Mouse (Mus musculus) kidney, embryonic 16.5 days (tissue): ENCODE results near the gene Tsr1. TPM values are rescaled to one million over a fixed set of nuclear protein-coding genes. Genes with fewer than 3 reads are reported as not detected.

ENCODE experiments used
- ATAC-seq: fragments of 200-750 bp; cut with Nextera tagmentation; 2 replicates; pipeline ENCODE4 v1.8.0; 2017; ENCODE audit warnings: moderate TSS enrichment; ENCODE audit not compliant: low FRiP score, low TSS enrichment
- H3K27ac ChIP-seq: fragments of 300-500 bp; sonication (generic); 2 replicates; pipeline ENCODE4 v1.5.1; 2014; ENCODE audit warnings: low read length
- H3K27me3 ChIP-seq: fragments of 300-500 bp; sonication (generic); 2 replicates; pipeline ENCODE4 v1.6.1; 2014; ENCODE audit warnings: low read length, control low read depth, mixed read lengths; ENCODE audit not compliant: insufficient read depth
- H3K36me3 ChIP-seq: fragments of 300-500 bp; sonication (generic); 2 replicates; pipeline ENCODE4 v1.6.1; 2014; ENCODE audit warnings: low read length, control low read depth, mixed read lengths; ENCODE audit not compliant: insufficient read depth
- H3K4me1 ChIP-seq: fragments of 300-500 bp; sonication (generic); 2 replicates; pipeline ENCODE4 v1.6.1; 2014; ENCODE audit warnings: low read length, control low read depth, mixed read lengths; ENCODE audit not compliant: insufficient read depth
- H3K4me2 ChIP-seq: fragments of 300-500 bp; sonication (generic); replicated peaks from 2 replicates; pipeline ENCODE4 v1.6.1; 2014; ENCODE audit warnings: low read depth, low read length
- H3K4me3 ChIP-seq: fragments of 300-500 bp; sonication (generic); 2 replicates; pipeline ENCODE4 v1.5.1; 2014; ENCODE audit warnings: mild to moderate bottlenecking, low read length
- H3K9ac ChIP-seq: fragments of 300-500 bp; sonication (generic); replicated peaks from 2 replicates; pipeline ENCODE4 v1.6.1; 2014; ENCODE audit warnings: low read length
- H3K9me3 ChIP-seq: fragments of 300-500 bp; sonication (generic); 2 replicates; pipeline ENCODE4 v1.6.1; 2016; ENCODE audit warnings: low read length, control low read depth
- WGBS: fragments of 180-500 bp; shearing (Covaris S2); extraction: QIAGEN DNeasy Blood & Tissue Kit; methylation state at CpG from one replicate; pipeline ENCODE4 v1.1.7; 2014; 5-methylcytosine and 5-hydroxymethylcytosine counted together
- polyA plus RNA-seq: library from polyadenylated mRNA; unstranded; fragments of >200 nt; fragmentation: Nextera tagmentation; extraction: Ambion mirVana; gene quantifications from 2 replicates; pipeline ENCODE4 v1.2.1, GENCODE M21; 2015

The Tsr1 gene
- polyA plus RNA-seq, 1 experiment from 2014 or later = 50.1 TPM

- Histone ChIP-seq H3K27ac (peak overlapping the region; percentile 90), H3K9me3 (no peaks in the 10 kb centered on the region), H3K36me3 (peaks cover 19% of the 10 kb centered on the region), H3K4me3 (peak overlapping the region; percentile 67), H3K27me3 (no peaks in the 10 kb centered on the region), H3K4me1 (peaks cover 27% of the 10 kb centered on the region), H3K9ac (peak overlapping the region; percentile 88), H3K4me2 (peak overlapping the region; percentile 95)
- ATAC-seq = peak; percentile 72
- WGBS = 1% methylated on average over 48 of the region's 55 CpGs
Observed at GRCm38 (mm10) chr11:74895980-74896900, 1.6 kb upstream of the Tsr1 start.

- WGBS = under 1% methylated on average over 52 of the region's 74 CpGs
- peak; percentile 75 for ATAC-seq
- peaks cover 27% of the 10 kb centered on the region for H3K4me1 ChIP-seq
- H3K27me3 ChIP-seq = no peaks in the 10 kb centered on the region
- peaks cover 27% of the 10 kb centered on the region for H3K36me3 ChIP-seq
- H3K4me2 ChIP-seq = peak within 1 kb of the TSS; percentile 95
- H3K4me3 ChIP-seq = peak within 1 kb of the TSS; percentile 67
- H3K27ac ChIP-seq = peak within 1 kb of the TSS; percentile 90
- H3K9ac ChIP-seq = peak within 1 kb of the TSS; percentile 88
- H3K9me3 ChIP-seq = no peaks in the 10 kb centered on the region
Observed at GRCm38 (mm10) chr11:74896901-74897677, 782 bp upstream of the Tsr1 start, which contains the start of gene Sgsm2. Gene Sgsm2 (minus strand): TSS chr11:74897060.

DNA sequence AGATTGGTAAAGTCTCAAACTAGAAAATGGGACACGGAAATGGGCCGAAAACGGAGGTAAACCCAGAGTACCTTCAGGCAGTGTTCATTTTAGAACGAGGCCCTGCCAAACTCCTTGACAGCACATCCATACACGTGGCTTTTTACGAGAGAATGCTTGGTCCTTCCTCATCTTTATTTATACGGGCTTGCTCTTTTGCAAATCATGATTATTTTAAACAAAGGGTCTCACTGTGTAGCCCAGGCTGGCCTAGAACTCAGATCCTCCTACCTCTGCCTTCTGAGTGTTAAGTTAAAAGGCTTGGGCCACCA, 601 bp downstream of the Tsr1 start:
- WGBS = 0% methylated on average over 7 of the region's 7 CpGs
- H3K4me2 ChIP-seq = peak overlapping the region; percentile 95
- peaks cover 39% of the 10 kb centered on the region for H3K36me3 ChIP-seq
- peaks cover 27% of the 10 kb centered on the region for H3K4me1 ChIP-seq
- H3K4me3 ChIP-seq = peak overlapping the region; percentile 67
- peak overlapping the region; percentile 88 for H3K9ac ChIP-seq
- no peaks in the 10 kb centered on the region for H3K9me3 ChIP-seq
- peak overlapping the region; percentile 90 for H3K27ac ChIP-seq
- no peak for ATAC-seq
- H3K27me3 ChIP-seq = no peaks in the 10 kb centered on the region

GRCm38 (mm10) chr11:74901555-74901954, 3.7 kb downstream of the Tsr1 start:
- WGBS = 86% methylated on average over 6 of the region's 6 CpGs
- Histone ChIP-seq H3K27me3 (no peaks in the 10 kb centered on the region), H3K27ac (no peak overlapping the region), H3K36me3 (peaks cover 61% of the 10 kb centered on the region), H3K9me3 (no peaks in the 10 kb centered on the region), H3K9ac (no peak overlapping the region), H3K4me2 (no peak overlapping the region), H3K4me3 (no peak overlapping the region), H3K4me1 (peaks cover 23% of the 10 kb centered on the region)
- no peak for ATAC-seq

DNA sequence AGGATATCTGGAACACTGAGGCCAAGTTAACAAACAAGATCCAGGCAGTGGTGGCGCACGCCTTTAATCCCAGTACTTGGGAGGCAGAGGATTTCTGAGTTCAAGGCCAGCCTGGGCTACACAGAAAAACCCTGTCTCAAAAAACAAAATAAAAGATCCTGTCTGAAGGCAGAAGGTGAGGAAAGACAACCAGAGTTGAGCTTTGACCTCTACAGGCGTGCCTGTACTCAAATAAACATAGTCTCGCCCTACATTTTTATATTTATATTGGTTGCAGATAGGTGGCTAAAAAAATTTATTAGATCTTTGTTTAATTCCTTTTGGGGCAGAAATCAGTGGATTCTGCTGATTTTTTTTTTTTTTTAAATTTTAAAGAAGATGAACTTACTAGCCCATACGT, 4.5 kb downstream of the Tsr1 start:
- Histone ChIP-seq H3K27me3 (no peaks in the 10 kb centered on the region), H3K4me2 (no peak overlapping the region), H3K27ac (no peak overlapping the region), H3K9me3 (no peaks in the 10 kb centered on the region), H3K36me3 (peaks cover 70% of the 10 kb centered on the region), H3K4me1 (peaks cover 23% of the 10 kb centered on the region), H3K9ac (no peak overlapping the region), H3K4me3 (no peak overlapping the region)
- 86% methylated on average over 5 of the region's 5 CpGs for WGBS
- no peak for ATAC-seq

DNA sequence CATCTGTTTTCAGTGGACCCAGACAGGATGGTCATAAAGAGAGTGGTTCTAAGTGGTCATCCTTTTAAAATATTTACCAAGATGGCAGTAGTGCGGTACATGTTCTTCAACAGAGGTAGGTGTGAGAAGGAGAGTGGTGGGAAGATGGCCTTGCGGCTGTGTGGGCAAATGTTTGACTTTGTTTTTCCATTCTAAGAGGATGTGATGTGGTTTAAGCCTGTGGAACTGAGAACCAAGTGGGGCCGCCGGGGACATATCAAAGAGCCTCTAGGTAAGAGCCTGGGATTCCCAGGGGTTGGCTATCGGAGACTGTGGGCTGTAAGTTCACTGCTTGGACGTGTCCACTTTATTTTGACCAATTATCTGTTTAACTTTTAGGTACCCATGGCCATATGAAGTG, 10.0 kb downstream of the Tsr1 start:
- Histone ChIP-seq H3K4me1 (no peaks in the 10 kb centered on the region), H3K27ac (no peak overlapping the region), H3K9ac (no peak overlapping the region), H3K27me3 (no peaks in the 10 kb centered on the region), H3K4me2 (no peak overlapping the region), H3K9me3 (no peaks in the 10 kb centered on the region), H3K36me3 (peaks cover 60% of the 10 kb centered on the region), H3K4me3 (no peak overlapping the region)
- WGBS = 93% methylated on average over 6 of the region's 6 CpGs
- ATAC-seq = no peak

- peaks cover 54% of the 10 kb centered on the region for H3K36me3 ChIP-seq
- no peaks in the 10 kb centered on the region for H3K27me3 ChIP-seq
- no peak overlapping the region for H3K27ac ChIP-seq
- 67% methylated on average over 12 of the region's 12 CpGs for WGBS
- ATAC-seq = 0 out of 2 replicates have a peak, but pooled peaks have one; percentile 12
- H3K4me1 ChIP-seq = no peaks in the 10 kb centered on the region
- H3K9ac ChIP-seq = no peak overlapping the region
- no peak overlapping the region for H3K4me3 ChIP-seq
- no peak overlapping the region for H3K4me2 ChIP-seq
- no peaks in the 10 kb centered on the region for H3K9me3 ChIP-seq
Observed at GRCm38 (mm10) chr11:74908618-74909399, 10.9 kb downstream of the Tsr1 start.

- no peak for ATAC-seq
- H3K4me2 ChIP-seq = no peak overlapping the region
- no peak overlapping the region for H3K4me3 ChIP-seq
- H3K27ac ChIP-seq = no peak overlapping the region
- H3K9ac ChIP-seq = no peak overlapping the region
- no peaks in the 10 kb centered on the region for H3K9me3 ChIP-seq
- H3K36me3 ChIP-seq = peaks cover 47% of the 10 kb centered on the region
- no peaks in the 10 kb centered on the region for H3K4me1 ChIP-seq
- 92% methylated on average over 4 of the region's 4 CpGs for WGBS
- H3K27me3 ChIP-seq = no peaks in the 10 kb centered on the region
Observed at GRCm38 (mm10) chr11:74909978-74910377, 12.1 kb downstream of the Tsr1 start.

DNA sequence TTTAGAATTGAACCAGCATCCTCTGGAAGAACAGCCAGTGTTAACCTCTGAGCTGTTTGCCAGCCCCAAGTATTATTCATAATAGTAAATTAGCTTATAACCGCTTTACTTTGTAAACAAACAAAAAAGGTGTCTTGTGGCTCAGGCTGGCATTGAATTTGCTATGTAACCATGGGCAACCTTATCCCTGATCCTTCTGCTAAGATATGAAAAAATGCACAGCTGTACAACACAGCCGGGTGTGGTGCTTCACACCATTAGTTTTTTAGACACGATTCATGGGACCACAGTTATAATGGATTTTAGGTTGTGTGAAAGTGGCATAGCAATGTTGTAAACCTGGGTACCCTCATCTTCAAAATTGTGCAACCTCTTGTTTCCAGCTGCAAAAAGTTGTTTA, 14.6 kb downstream of the Tsr1 start:
- H3K4me3 ChIP-seq = no peak overlapping the region
- H3K4me2 ChIP-seq = no peak overlapping the region
- no peak overlapping the region for H3K27ac ChIP-seq
- H3K9me3 ChIP-seq = no peaks in the 10 kb centered on the region
- H3K27me3 ChIP-seq = no peaks in the 10 kb centered on the region
- no peak for ATAC-seq
- H3K4me1 ChIP-seq = no peaks in the 10 kb centered on the region
- no peak overlapping the region for H3K9ac ChIP-seq
- 83% methylated on average over 3 of the region's 3 CpGs for WGBS
- H3K36me3 ChIP-seq = peaks cover 22% of the 10 kb centered on the region
